Mouse (Mus musculus): Measurements from ENCODE around the gene Abcc1.

Gene Abcc1

GRCm38 (mm10) chr16:14501649-14502360, 140.4 kb downstream of the Abcc1 start:
- DNase-seq (ENCODE audit: inconsistent ontology term) = no peak

- no peak for DNase-seq (ENCODE audit: inconsistent ontology term)
These were observed 145.1 kb downstream of the Abcc1 start for GRCm38 (mm10) chr16:14506461-14506860.
